Mouse (Mus musculus) lung, postnatal 0 days (tissue): Measurements from ENCODE around the gene Nasp. TPM values are rescaled to one million over a fixed set of nuclear protein-coding genes. Genes with fewer than 3 reads are reported as not detected.

ENCODE experiments used
- ATAC-seq: fragments of 200-750 bp; cut with Nextera tagmentation; 2 replicates; pipeline ENCODE4 v1.8.0; 2017; ENCODE audit warnings: moderate library complexity
- DNase-seq: peaks from one replicate; pipeline ENCODE4 v3.0.0-alpha.2; 2016; ENCODE audit warnings: low spot score
- H3K27ac ChIP-seq: fragments of 300-500 bp; sonication (generic); 2 replicates; pipeline ENCODE4 v1.5.1; 2014; ENCODE audit warnings: antibody characterized with exemption, mild to moderate bottlenecking, low read length, mixed read lengths
- H3K27me3 ChIP-seq: fragments of 300-500 bp; sonication (generic); replicated peaks from 2 replicates; pipeline ENCODE4 v1.6.1; 2014; ENCODE audit warnings: low read length, mixed read lengths; ENCODE audit not compliant: insufficient read depth
- H3K36me3 ChIP-seq: fragments of 300-500 bp; sonication (generic); 2 replicates; pipeline ENCODE4 v1.6.1; 2014; ENCODE audit warnings: low read length, mixed read lengths; ENCODE audit not compliant: insufficient read depth
- H3K4me1 ChIP-seq: fragments of 300-500 bp; sonication (generic); 2 replicates; pipeline ENCODE4 v1.6.1; 2014; ENCODE audit warnings: antibody characterized with exemption, low read depth, low read length, mixed read lengths; ENCODE audit not compliant: insufficient read depth
- H3K4me2 ChIP-seq: fragments of 300-500 bp; sonication (generic); replicated peaks from 2 replicates; pipeline ENCODE4 v1.6.1; 2014; ENCODE audit warnings: low read depth, mild to moderate bottlenecking, low read length, moderate library complexity, mixed read lengths
- H3K4me3 ChIP-seq: fragments of 300-500 bp; sonication (generic); 2 replicates; pipeline ENCODE4 v1.5.1; 2014; ENCODE audit warnings: low read depth, low read length
- H3K9ac ChIP-seq: fragments of 300-500 bp; sonication (generic); replicated peaks from 2 replicates; pipeline ENCODE4 v1.6.1; 2014; ENCODE audit warnings: low read depth, mild to moderate bottlenecking
- H3K9me3 ChIP-seq: fragments of 300-500 bp; sonication (generic); 2 replicates; pipeline ENCODE4 v1.6.1; 2016; ENCODE audit warnings: low read length, mixed read lengths
- CTCF ChIP-seq: IDR thresholded peaks from 2 replicates; pipeline ENCODE4 v1.5.1; 2016; ENCODE audit warnings: antibody characterized with exemption, mild to moderate bottlenecking
- EP300 ChIP-seq: IDR thresholded peaks from 2 replicates; pipeline ENCODE4 v1.6.1; 2016; ENCODE audit warnings: antibody characterized with exemption, mild to moderate bottlenecking, control low read depth
- WGBS: fragments of 180-500 bp; shearing (Covaris S2); extraction: QIAGEN DNeasy Blood & Tissue Kit; methylation state at CpG from one replicate; pipeline ENCODE4 v1.1.7; 2014; 5-methylcytosine and 5-hydroxymethylcytosine counted together
- polyA plus RNA-seq: library from polyadenylated mRNA; unstranded; fragments of >200 nt; fragmentation: Nextera tagmentation; extraction: Ambion mirVana; gene quantifications from 2 replicates; pipeline ENCODE4 v1.2.1, GENCODE M21; 2015

The Nasp gene
- polyA plus RNA-seq, 1 experiment from 2014 or later, result 22.5 TPM

- H3K27ac ChIP-seq, result no peak overlapping the region
- H3K9ac ChIP-seq, result no peak overlapping the region
- peaks cover 12% of the 10 kb centered on the region; the same call in 1 of the 2 replicates for H3K4me1 ChIP-seq
- DNase-seq (no peak), ATAC-seq (no peak)
- no peaks in the 10 kb centered on the region for H3K9me3 ChIP-seq
- no peak overlapping the region for H3K4me2 ChIP-seq
- H3K36me3 ChIP-seq, result peaks cover 14% of the 10 kb centered on the region; the same call in 1 of the 2 replicates
- no peaks in the 10 kb centered on the region for H3K27me3 ChIP-seq
- WGBS, result 73% methylated on average over 7 of the region's 7 CpGs
- TF ChIP-seq EP300, result no peak
- no peak for TF ChIP-seq CTCF
- no peak overlapping the region for H3K4me3 ChIP-seq
Observed at GRCm38 (mm10) chr4:116645624-116646023, 17.9 kb upstream of the Nasp start.

DNA sequence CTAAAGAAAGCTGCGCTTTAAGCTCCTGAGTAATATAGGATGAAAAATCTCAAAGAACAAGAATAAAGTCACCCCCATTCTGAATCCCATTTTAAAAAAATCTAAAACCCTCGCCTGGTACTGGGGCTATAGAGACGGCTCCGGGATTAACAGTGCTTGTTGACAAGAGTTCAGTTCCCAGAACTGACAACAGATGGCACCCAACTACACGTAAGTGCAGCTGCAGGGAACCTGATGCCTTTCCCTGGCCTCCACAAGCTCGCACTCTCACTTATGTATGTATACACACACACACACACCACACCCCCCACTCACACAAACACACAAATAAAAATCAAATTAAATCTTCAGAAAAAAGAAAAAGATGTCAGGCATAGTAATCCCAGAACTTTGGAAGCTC is 16.6 kb upstream of the Nasp start:
- ATAC-seq (peak; percentile 65), DNase-seq (peak; percentile 77)
- Histone ChIP-seq H3K36me3 (peaks cover 22% of the 10 kb centered on the region), H3K27ac (no peak overlapping the region), H3K9me3 (no peaks in the 10 kb centered on the region), H3K27me3 (no peaks in the 10 kb centered on the region), H3K4me2 (no peak overlapping the region), H3K4me1 (peaks cover 7% of the 10 kb centered on the region; the same call in 1 of the 2 replicates), H3K9ac (no peak overlapping the region), H3K4me3 (no peak overlapping the region)
- 52% methylated on average over 6 of the region's 6 CpGs for WGBS
- TF ChIP-seq EP300 (no peak), CTCF (peak; percentile 67)

DNA sequence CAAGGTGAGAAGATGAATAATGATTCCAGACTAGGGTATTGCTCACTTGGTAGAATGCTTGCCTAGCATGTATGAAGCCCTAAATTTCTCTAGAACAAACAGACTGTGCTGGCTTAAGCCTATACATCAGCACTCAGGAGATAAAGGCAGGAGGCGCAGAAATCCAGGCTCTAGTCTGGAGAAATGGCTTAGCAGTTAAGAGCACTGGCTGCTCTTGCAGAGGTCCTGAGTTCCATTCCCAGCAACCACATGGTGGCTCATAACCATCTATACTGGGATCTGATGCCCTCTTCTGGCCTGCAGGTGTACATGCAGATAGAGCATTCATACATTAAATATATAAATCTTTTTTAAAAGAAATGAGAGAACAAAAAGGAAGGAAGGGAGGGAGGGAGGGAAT is 14.3 kb upstream of the Nasp start:
- peaks cover 38% of the 10 kb centered on the region for H3K36me3 ChIP-seq
- H3K4me1 ChIP-seq, result 0 out of 2 replicates have a peak, but pooled peaks cover 7% of the 10 kb centered on the region
- no peak overlapping the region for H3K4me2 ChIP-seq
- H3K4me3 ChIP-seq, result no peak overlapping the region
- no peak for DNase-seq
- no peak for ATAC-seq
- TF ChIP-seq CTCF (peak; percentile 55), EP300 (no peak)
- no peak overlapping the region for H3K9ac ChIP-seq
- no peak overlapping the region for H3K27ac ChIP-seq
- no peaks in the 10 kb centered on the region for H3K9me3 ChIP-seq
- H3K27me3 ChIP-seq, result no peaks in the 10 kb centered on the region
- WGBS, result 100% methylated on average over 1 of the region's 1 CpGs

DNA sequence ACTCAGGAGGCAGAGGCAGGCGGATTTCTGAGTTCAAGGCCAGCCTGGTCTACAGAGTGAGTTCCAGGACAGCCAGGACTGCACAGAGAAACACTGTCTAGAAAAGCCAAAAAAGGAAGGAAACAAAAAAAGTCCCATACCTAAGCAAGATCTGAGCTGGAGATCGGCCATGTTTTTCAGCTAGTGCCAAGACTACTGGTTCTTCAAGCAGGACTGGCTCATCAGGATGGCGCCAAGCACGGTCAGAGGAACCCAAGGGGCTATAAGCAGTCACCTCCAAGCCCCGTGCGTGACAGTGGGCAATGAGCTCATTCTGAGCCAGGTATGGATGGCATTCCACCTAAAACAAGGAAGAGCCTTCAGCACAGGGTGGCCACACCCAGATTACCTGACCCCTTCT is 11.1 kb upstream of the Nasp start:
- no peaks in the 10 kb centered on the region for H3K9me3 ChIP-seq
- no peaks in the 10 kb centered on the region for H3K4me1 ChIP-seq
- peaks cover 48% of the 10 kb centered on the region for H3K36me3 ChIP-seq
- H3K4me3 ChIP-seq, result no peak overlapping the region
- H3K9ac ChIP-seq, result no peak overlapping the region
- WGBS, result 88% methylated on average over 6 of the region's 6 CpGs
- H3K27me3 ChIP-seq, result no peaks in the 10 kb centered on the region
- no peak for DNase-seq
- H3K27ac ChIP-seq, result no peak overlapping the region
- no peak for TF ChIP-seq CTCF
- TF ChIP-seq EP300, result no peak
- ATAC-seq, result no peak
- H3K4me2 ChIP-seq, result no peak overlapping the region

DNA sequence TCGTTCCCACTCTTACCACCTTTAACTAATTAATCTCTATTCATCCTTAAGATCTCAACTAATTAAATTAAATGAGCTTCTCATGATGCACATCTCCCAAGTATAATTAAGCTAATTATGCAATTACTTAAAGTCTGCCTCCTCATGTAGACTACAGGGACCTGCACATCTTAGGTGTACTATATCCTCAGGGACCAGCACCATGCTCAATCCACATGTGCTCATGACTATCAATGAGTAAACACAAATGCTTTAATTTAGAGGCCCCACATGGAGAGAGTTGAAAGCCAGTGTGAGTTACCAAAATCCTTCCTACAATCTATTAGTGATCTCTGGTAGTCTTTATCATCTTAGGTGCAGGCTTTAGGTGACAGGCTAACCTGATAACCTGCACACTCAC is 7.5 kb upstream of the Nasp start:
- ATAC-seq, result no peak
- H3K36me3 ChIP-seq, result peaks cover 30% of the 10 kb centered on the region
- H3K9ac ChIP-seq, result no peak overlapping the region
- DNase-seq, result no peak
- TF ChIP-seq CTCF (no peak), EP300 (no peak)
- 94% methylated on average over 1 of the region's 1 CpGs for WGBS
- no peak overlapping the region for H3K4me3 ChIP-seq
- H3K4me2 ChIP-seq, result no peak overlapping the region
- no peak overlapping the region for H3K27ac ChIP-seq
- no peaks in the 10 kb centered on the region for H3K27me3 ChIP-seq
- no peaks in the 10 kb centered on the region for H3K4me1 ChIP-seq
- H3K9me3 ChIP-seq, result no peaks in the 10 kb centered on the region

- no peaks in the 10 kb centered on the region for H3K4me1 ChIP-seq
- TF ChIP-seq CTCF, result no peak
- no peak for TF ChIP-seq EP300
- peak overlapping the region; percentile 99 for H3K4me3 ChIP-seq
- DNase-seq, result peak; percentile 96
- peak overlapping the region; percentile 55 for H3K4me2 ChIP-seq
- H3K27me3 ChIP-seq, result no peaks in the 10 kb centered on the region
- under 1% methylated on average over 13 of the region's 13 CpGs for WGBS
- peak overlapping the region; percentile 68 for H3K9ac ChIP-seq
- H3K9me3 ChIP-seq, result no peaks in the 10 kb centered on the region
- ATAC-seq, result peak; percentile 95
- H3K27ac ChIP-seq, result peak overlapping the region; percentile 92
- no peaks in the 10 kb centered on the region for H3K36me3 ChIP-seq
Observed at GRCm38 (mm10) chr4:116627359-116627716, 403 bp downstream of the Nasp start.
